Mouse (Mus musculus): ENCODE measurements around the gene Tm4sf5. TPM values are rescaled to one million over a fixed set of nuclear protein-coding genes. Genes with fewer than 3 reads are reported as not detected.
A peak's percentile ranks its signal among the peaks of the same experiment; 100 is the strongest.

Tm4sf5 gene
- total RNA-seq, 2 experiments from 2014 or later: 0.47 to 0.61 TPM

- DNase-seq (ENCODE audit: extremely low spot score in 1 of 2, low spot score in 1 of 2): peak; percentile 68 to 71
These were observed 35.0 kb downstream of the Tm4sf5 start, which contains the start of gene Pld2 for GRCm38 (mm10) chr11:70539877-70540587. Pld2 (plus strand) TSS chr11:70540064.

GRCm38 (mm10) chr11:70540928-70541327 lies 35.9 kb downstream of the Tm4sf5 start:
- no peak for DNase-seq (ENCODE audit: extremely low spot score in 1 of 2, low spot score in 1 of 2)

- no peak for DNase-seq (ENCODE audit: extremely low spot score in 1 of 2, low spot score in 1 of 2)
These were observed 36.4 kb downstream of the Tm4sf5 start for GRCm38 (mm10) chr11:70541415-70541814.

GRCm38 (mm10) chr11:70544496-70544895 lies 39.5 kb downstream of the Tm4sf5 start:
- no peak for DNase-seq (ENCODE audit: extremely low spot score in 1 of 2, low spot score in 1 of 2)

- DNase-seq (ENCODE audit: extremely low spot score in 1 of 2, low spot score in 1 of 2): no peak
These were observed 46.5 kb downstream of the Tm4sf5 start for GRCm38 (mm10) chr11:70551526-70551925.

- no peak for DNase-seq (ENCODE audit: extremely low spot score in 1 of 2, low spot score in 1 of 2)
These were observed 48.9 kb downstream of the Tm4sf5 start for GRCm38 (mm10) chr11:70553940-70554339.

GRCm38 (mm10) chr11:70557545-70557944 lies 52.5 kb downstream of the Tm4sf5 start:
- no peak for DNase-seq (ENCODE audit: extremely low spot score in 1 of 2, low spot score in 1 of 2)

Other genes with a start within 250 kb of the Tm4sf5 start
- under 1 TPM in 1 of 2 experiments, not detected in 1; 0.20 TPM for gene Alox12, start 249.9 kb upstream of the Tm4sf5 start, total RNA-seq (2021)
- not detected for gene Alox12e, start 182.6 kb upstream of the Tm4sf5 start, total RNA-seq (2021)
- not detected for gene Alox15, start 153.2 kb upstream of the Tm4sf5 start, total RNA-seq (2021)
- gene Pelp1, start 95.2 kb upstream of the Tm4sf5 start, total RNA-seq (2021): 10 to 100 TPM; 32.8 to 34.3 TPM
- gene Arrb2, start 72.6 kb upstream of the Tm4sf5 start, total RNA-seq (2021): 100 to 1,000 TPM in 1 of 2 experiments, 10 to 100 TPM in 1; 90.7 to 104 TPM
- 10 to 100 TPM; 15.5 to 17.4 TPM for gene Med11, start 53.3 kb upstream of the Tm4sf5 start, total RNA-seq (2021)
- gene Zmynd15, start 45.8 kb upstream of the Tm4sf5 start, total RNA-seq (2021): under 1 TPM; 0.37 to 0.42 TPM
- gene Cxcl16, start 45.3 kb upstream of the Tm4sf5 start, total RNA-seq (2021): 1 to 10 TPM in 1 of 2 experiments, under 1 TPM in 1; 0.62 to 1.1 TPM
- gene Vmo1, start 9.4 kb downstream of the Tm4sf5 start, total RNA-seq (2021): not detected
- gene Gltpd2, start 14.0 kb downstream of the Tm4sf5 start, total RNA-seq (2021): not detected
- gene Psmb6, start 20.1 kb downstream of the Tm4sf5 start, total RNA-seq (2021): 100 to 1,000 TPM; 178 to 211 TPM
- gene Gm40193, start 27.7 kb downstream of the Tm4sf5 start, total RNA-seq (2021): not detected
- 10 to 100 TPM; 16.2 to 18.9 TPM for gene Pld2, start 34.8 kb downstream of the Tm4sf5 start, total RNA-seq (2021)
- gene Mink1, start 57.6 kb downstream of the Tm4sf5 start, total RNA-seq (2021): 100 to 1,000 TPM; 434 to 488 TPM
- under 1 TPM in 1 of 2 experiments, not detected in 1; 0.66 TPM for gene 4930544D05Rik, start 110.6 kb downstream of the Tm4sf5 start, total RNA-seq (2021)
- under 1 TPM in 1 of 2 experiments, not detected in 1; 0.44 TPM for gene Chrne, start 114.0 kb downstream of the Tm4sf5 start, total RNA-seq (2021)
- gene Gp1ba, start 133.9 kb downstream of the Tm4sf5 start, total RNA-seq (2021): not detected
- 10 to 100 TPM; 86.9 to 87.6 TPM for gene Rnf167, start 142.0 kb downstream of the Tm4sf5 start, total RNA-seq (2021)
- gene Slc25a11, start 142.2 kb downstream of the Tm4sf5 start, total RNA-seq (2021): 100 to 1,000 TPM; 127 to 129 TPM
- 100 to 1,000 TPM; 376 to 385 TPM for gene Pfn1, start 149.4 kb downstream of the Tm4sf5 start, total RNA-seq (2021)
- gene Eno3, start 152.0 kb downstream of the Tm4sf5 start, total RNA-seq (2021): 1 to 10 TPM; 7.2 to 8.2 TPM
- 10 to 100 TPM; 48.7 to 48.8 TPM for gene Spag7, start 164.2 kb downstream of the Tm4sf5 start, total RNA-seq (2021)
- gene Camta2, start 182.9 kb downstream of the Tm4sf5 start, total RNA-seq (2021): 100 to 1,000 TPM; 326 to 389 TPM
- gene Inca1, start 194.9 kb downstream of the Tm4sf5 start, total RNA-seq (2021): 1 to 10 TPM; 3.1 to 3.4 TPM
- gene Kif1c, start 195.3 kb downstream of the Tm4sf5 start, total RNA-seq (2021): 10 to 100 TPM; 71.5 to 78.9 TPM

All from layer of hippocampus, postnatal 25 days (tissue).